ENCODE assay signal across 8 mouse cellular contexts in the genomic region with DNA sequence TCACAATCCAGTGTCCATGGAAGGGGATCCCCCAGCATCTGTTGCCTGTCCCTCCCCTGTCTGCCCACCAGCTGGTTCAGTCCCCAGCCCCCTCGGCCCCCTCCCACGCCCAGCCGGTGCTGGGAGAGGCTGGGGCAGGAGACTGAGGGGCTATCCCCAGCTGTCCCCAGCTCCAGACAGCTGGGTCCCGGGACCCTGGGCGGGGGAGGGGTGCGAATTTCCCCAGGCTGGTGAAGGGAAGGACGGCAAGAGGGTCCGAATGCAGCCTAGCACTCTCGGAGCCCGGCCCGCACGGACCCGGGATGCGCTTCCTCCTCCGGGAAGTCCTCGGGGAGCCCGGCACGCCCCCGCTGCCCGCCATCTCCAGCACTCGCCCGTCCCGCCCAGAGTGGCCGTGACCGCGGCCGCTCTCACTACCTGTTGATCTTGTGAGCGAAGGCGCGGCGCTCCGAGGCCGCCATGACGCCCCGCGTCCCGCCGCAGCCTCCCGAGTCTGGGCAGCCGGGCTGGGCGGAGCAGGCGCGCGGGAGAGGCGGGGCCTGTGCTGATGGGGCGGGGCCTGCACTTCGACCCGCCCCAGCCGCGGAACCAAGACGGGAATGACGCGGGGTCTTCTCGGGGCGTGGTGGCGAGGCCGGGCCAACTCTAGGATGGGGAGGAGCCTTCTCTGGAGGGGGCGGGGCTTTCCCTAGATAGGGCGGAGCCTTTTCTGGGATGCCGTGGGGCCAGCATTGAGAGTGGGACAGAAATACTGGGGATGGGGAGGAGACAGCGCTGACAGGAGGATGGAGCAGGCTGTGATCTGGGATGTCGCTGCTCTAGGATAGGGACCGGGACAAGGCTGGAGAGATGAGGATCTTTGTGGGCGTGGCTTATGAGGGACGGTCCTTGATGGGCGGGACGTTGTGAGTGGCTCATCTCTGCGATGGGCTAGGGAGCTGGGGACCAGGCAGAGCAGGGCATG. TPM values are rescaled to one million over a fixed set of nuclear protein-coding genes. Genes with fewer than 3 reads are reported as not detected.
DNase-seq lines count a peak whose midpoint lies in the region; ATAC-seq and TF ChIP-seq lines count a peak whose summit lies in the region.

A gene (minus strand): TSS at position 508 of the 964 bp plus-strand sequence.

- peak within 1 kb of the TSS; percentile 71 for H3K4me2 ChIP-seq in hindbrain, embryonic 16.5 days (ENCODE audit: low read length)

- no peak for TF ChIP-seq CTCF in gastrocnemius, adult 2 months (IDR thresholded peaks at IDR 0.05)

- ATAC-seq in hindbrain, embryonic 16.5 days, result peak; percentile 95

- peaks cover 3% of the 10 kb centered on the region; the same call in 1 of the 2 replicates for H3K4me1 ChIP-seq in hindbrain, embryonic 16.5 days (ENCODE audit: control insufficient read depth, insufficient read depth, low read depth, low read length)

- intact Hi-C loops in gastrocnemius, adult 2 months (cut with DNase I), result no loop called here

- under 1% methylated on average over 60 of the region's 68 CpGs for WGBS in hindbrain, embryonic 16.5 days

- H3K36me3 ChIP-seq in hindbrain, embryonic 16.5 days (ENCODE audit: control insufficient read depth, insufficient read depth, low read length), result no peaks in the 10 kb centered on the region

- H3K27ac ChIP-seq in gastrocnemius, adult 2 months, result peak within 1 kb of the TSS; percentile 89
- peak within 1 kb of the TSS; percentile 67 for H3K27ac ChIP-seq in hindbrain, embryonic 16.5 days (ENCODE audit: low read depth, low read length)

- peak; percentile 89 for DNase-seq in WW6 (ENCODE audit: low read depth, low spot score)
- peak; percentile 70 to 83 for DNase-seq in cerebellum, postnatal 4 days (ENCODE audit: low spot score in 2 of 2)
- peak; percentile 89 for DNase-seq in gastrocnemius, adult 2 months
- DNase-seq in left cerebral cortex, adult 18-20 months (ENCODE audit: low spot score in 2 of 2), result peak; percentile 63
- peak; percentile 95 for DNase-seq in lung, postnatal 4 days
- DNase-seq in retina, postnatal 1 day, result peak; percentile 92
- DNase-seq in urinary bladder, adult 18-20 months (ENCODE audit: low spot score in 2 of 2), result peak; percentile 77 to 78

- peak within 1 kb of the TSS; percentile 90 for H3K4me3 ChIP-seq in gastrocnemius, adult 2 months
- peak within 1 kb of the TSS; percentile 59 for H3K4me3 ChIP-seq in hindbrain, embryonic 16.5 days (ENCODE audit: low read length)

- no peaks in the 10 kb centered on the region for H3K9me3 ChIP-seq in hindbrain, embryonic 16.5 days (ENCODE audit: control insufficient read depth, low read length)

- no peaks in the 10 kb centered on the region for H3K27me3 ChIP-seq in hindbrain, embryonic 16.5 days (replicated peaks; ENCODE audit: control insufficient read depth, insufficient read depth, low read length)

- H3K9ac ChIP-seq in hindbrain, embryonic 16.5 days (ENCODE audit: low read depth, low read length), result peak within 1 kb of the TSS; percentile 66

RNA-seq across cellular contexts. Expression of the gene that starts here (rescaled TPM):
- 10 to 100 TPM in 1 of 2 experiments, 1 to 10 TPM in 1; 9.4 to 10.5 TPM for total RNA-seq in gastrocnemius, adult 2 months (2021)
- 16.0 and 17.3 TPM in 2 replicates for polyA plus RNA-seq in hindbrain, embryonic 16.5 days (2015; fragmentation: Nextera tagmentation; extraction: Ambion mirVana)
- 10 to 100 TPM; 12.7 to 18.2 TPM for total RNA-seq in left cerebral cortex, adult 18-20 months (2021)

Comparison
In these comparisons a context has a peak if more than half of its experiments do, and no peak if none do; other contexts are left out.
1. Peak in every context shown above with its lines: DNase-seq, ATAC-seq, H3K4me3 ChIP-seq and H3K27ac ChIP-seq.